Mouse (Mus musculus): Measurements from ENCODE around the gene Ddn.

The Ddn gene

DNA sequence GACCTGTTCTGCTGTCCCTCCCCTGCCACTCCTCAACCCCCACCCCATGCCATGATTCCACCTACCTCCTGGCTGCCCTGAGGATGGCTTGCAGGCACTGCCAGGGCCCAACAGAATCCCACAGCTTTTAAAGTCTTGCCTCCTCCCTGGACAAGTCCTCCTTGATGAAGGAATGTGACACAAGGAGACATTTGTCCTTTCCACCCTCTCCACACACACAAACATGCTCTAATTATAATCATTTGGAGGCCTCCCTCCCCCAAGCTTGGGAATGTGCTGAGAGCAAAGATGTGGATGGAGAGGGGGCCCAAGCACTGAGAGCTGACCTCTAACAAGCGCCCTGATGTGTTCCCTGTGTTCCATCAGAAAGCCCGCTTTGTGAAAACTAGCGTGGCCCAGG, at the start of gene Ddn:
TSS of gene Ddn (minus strand) at position 101 of the 400 bp plus-strand sequence.
- DNase-seq (ENCODE audit: low spot score): no peak

DNA sequence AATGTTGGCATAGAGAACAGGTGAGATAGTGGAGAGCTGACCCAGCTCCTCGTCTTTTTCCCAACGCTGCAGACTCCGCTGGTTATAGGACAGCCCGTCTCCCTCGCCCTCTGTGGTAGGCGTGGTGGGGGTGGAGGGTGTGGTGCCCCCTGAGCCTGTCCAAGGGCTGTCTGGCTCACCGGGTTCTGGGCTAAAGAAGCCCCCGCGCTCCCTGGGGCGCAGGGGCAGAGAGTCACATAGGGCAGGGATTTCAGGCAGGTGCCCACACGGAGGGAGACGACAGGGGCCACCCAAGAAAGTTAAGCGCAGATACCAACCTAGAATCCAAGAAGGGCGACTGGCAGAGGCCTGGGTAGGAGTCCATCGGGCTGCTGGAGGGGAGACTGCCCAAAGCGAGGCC, 44.9 kb upstream of the Ddn start:
- DNase-seq (ENCODE audit: low spot score): no peak

DNA sequence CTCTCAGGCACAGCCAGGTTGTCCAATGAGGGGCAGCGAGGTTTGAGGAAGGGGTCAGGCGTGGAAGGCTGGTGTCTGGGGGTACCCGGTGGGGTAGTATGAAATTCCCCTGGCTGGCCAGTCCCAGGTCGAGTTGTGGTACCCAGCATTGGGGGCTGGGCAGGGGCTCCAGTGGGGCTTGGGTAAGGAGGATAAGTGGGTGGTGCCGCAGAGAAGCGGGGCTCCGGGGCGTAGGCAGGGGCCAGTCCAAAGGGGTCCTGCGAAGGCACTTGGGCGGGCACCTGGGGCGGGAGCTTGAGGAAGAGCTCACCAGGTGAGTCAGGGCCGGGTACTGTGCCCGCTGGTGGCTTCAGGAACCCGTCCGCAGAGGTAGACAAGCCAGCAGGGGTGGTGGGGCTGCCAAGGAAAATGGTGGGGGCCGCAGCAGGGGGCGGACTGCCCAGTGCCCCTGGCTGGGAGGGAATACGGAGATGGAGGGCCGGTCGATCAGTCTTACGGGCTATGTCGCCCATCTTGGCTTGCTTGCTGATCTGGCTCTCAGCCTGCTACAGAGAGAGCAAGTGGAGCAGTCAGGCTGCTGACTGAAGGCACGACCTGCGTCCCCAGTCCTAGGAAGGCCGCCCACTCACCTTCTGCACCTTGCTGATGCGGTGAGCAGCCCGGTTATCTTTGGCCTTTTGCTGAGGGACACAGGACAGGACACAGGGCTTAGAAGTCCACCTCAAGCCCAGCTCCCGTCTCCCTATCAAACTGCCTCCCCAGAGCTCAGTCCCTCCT, 44.1 kb upstream of the Ddn start:
- no peak for DNase-seq (ENCODE audit: low spot score)

DNA sequence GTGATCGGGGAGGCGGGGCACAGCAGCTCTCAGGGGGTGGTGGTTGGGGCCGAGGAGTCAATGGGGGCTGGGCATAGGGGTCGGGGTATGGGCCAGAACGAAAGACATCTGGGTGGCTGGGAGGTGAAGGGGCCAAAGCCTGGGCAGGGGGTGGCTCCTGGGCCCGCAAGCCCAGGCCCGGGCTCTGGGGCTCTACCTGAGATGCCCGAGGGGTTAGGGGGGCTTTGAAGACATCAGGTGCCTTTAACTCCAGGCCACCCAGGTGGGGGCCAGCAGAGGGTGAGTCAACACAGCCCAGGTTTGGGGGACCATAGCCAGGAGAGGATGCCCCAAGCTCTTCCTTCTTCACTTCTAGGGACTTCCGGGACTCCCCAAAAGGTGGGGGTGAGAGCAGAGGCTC, 43.4 kb upstream of the Ddn start:
- DNase-seq (ENCODE audit: low spot score): no peak

DNA sequence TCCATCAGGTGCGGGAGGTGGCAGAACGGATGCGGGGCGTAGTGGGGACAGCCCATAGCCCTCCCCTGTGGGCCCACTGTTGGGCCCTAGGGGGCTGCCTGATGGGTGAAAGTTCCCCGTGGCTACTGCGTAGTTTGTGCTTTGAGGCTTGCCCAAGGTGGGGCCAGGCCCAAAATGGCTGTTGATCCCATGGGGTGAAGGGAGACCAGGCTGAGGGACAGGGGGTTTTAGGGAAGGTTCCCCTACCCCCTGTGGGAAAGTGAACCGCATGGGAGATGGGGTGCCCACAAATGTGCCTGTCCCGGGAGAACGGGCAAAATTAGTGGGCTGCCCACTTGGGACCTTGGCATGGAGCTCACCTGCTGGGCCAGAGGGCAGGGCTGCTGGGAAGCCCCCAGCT, 42.8 kb upstream of the Ddn start:
- DNase-seq (ENCODE audit: low spot score): no peak

DNA sequence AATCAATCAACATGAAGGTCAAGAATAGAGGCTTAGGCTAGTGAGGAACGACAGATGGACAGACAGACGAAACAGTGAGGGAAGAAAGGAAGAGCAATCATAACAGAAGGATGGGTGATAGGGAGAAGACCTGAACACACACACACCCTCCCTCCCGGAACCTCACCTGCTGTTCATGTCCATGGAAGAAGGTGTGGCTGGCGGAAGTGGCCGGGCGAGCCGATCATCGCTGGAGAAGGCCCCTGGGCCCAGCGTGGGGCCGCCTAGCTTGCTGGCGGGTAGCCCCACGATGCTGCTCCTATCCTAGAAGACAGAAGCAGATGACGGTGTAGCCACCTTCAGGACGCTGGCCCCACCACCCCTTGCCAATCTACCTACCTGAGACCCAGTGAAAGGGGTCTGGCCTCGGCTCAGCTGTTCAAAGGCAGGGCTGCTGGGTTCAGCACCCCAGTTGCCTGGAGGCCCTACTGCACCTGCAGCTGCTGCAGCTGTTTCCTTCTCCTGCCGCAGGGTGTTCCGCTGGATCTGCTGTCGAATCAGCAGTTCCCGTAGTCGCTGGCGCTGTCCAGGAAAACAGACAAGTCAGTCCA, 42.0 kb upstream of the Ddn start:
- DNase-seq (ENCODE audit: low spot score): no peak

DNA sequence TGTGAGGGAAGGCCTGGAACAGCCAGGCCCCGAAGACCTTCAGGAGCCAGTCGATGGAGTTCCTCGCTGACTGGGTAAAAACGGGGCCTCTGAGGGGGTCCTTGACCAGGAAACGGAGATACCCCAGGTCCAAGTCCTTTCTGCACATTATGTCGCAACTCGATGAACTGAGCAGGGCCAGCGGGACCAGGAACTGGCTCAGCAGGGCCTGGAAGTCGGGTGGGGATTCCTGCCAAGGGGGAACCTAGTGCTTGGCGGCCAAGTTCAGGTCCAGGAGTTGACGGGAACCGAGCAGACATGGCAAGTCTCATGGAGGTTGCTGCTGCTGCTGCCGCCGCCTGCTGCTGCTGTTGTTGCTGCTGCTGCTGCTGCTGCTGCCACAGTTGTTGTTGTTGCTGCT, 41.4 kb upstream of the Ddn start:
- DNase-seq (ENCODE audit: low spot score): no peak

DNA sequence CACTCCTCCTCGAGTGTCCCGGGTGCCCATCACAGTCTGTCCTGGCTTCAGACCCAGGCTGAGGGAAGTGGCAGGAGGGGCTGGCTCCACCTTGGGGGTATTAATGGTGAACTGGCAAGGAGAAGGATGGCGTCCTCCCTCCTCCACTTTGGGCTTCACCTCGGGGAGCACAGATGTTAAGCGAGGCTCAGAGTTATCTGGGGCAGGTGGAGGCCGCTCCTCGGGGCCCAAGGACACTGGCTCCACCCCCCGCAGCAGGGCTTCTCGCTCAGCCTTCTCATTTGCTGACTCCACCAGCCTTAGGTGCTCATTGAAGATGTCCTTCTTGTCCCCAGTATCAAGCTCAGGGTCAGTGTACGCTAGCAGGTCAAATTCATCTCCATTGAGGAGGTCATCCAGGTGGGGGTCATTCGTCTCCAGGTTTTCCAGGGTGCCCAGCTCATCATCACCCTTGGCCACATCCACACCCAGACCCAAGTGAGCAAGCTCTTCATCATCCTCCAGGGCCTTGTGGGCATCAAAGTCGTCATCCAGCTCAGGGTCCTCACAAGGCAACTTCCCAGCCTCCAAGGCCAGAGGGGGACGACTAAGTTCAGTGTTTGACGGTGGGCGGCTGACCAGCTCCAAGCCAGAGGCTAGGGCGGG, 40.8 kb upstream of the Ddn start:
- DNase-seq (ENCODE audit: low spot score): no peak

DNA sequence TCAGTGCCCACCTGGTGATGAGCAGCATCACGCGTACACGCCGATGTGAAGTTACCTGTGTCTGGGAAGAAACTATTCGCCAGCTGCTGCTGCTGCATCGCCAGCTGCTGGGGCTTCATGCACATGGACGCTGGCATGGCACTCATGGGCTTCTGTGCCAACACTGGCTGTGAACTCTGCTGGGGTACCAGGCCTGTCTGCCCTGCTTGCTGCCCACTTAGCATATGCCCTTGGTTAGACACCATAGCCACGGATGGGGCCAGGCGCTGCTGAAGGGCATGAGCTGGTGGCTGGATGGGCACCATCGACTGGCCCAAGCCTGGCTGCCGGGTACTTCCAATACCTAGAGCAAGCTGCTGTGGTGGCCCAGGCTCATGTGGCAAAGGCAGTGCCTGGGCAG, 39.9 kb upstream of the Ddn start:
- DNase-seq (ENCODE audit: low spot score): no peak

DNA sequence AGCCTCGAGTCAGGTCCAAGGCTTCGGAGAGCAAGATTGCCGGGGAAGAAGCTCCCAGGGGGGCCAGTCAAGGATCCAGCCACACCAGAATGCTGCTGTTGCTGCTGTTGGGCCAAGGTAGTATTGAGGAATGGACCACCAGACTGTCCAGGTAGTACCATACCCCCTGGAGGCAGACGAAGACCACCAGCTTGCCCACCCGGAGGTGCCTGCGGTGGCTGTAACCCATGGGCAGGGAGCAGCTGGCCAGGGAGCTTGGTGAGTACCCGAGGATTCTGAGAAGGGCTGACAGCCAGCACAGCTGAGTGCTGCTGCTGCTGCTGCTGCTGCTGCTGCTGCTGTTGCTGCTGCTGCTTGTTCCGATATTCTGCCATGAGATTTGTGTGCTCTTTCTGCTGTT, 36.9 kb upstream of the Ddn start:
- DNase-seq (ENCODE audit: low spot score): no peak

DNA sequence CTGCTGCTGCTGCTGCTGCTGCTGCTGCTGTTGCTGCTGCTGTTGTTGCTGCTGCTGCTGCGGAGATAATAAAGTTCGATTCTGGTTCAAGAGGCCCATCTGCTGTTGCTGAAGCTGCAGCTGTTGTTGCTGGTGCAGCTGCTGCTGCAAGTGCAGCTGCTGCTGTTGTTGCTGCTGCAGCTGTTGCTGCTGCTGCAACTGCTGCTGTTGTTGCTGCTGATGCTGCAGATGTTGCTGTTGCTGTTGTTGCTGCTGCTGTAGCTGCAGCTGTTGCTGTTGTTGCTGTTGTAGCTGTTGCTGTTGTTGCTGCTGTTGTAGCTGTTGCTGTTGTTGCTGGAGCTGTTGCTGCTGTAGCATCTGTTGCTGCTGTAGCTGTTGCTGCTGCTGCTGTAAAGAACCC, 35.9 kb upstream of the Ddn start:
- DNase-seq (ENCODE audit: low spot score): no peak

DNA sequence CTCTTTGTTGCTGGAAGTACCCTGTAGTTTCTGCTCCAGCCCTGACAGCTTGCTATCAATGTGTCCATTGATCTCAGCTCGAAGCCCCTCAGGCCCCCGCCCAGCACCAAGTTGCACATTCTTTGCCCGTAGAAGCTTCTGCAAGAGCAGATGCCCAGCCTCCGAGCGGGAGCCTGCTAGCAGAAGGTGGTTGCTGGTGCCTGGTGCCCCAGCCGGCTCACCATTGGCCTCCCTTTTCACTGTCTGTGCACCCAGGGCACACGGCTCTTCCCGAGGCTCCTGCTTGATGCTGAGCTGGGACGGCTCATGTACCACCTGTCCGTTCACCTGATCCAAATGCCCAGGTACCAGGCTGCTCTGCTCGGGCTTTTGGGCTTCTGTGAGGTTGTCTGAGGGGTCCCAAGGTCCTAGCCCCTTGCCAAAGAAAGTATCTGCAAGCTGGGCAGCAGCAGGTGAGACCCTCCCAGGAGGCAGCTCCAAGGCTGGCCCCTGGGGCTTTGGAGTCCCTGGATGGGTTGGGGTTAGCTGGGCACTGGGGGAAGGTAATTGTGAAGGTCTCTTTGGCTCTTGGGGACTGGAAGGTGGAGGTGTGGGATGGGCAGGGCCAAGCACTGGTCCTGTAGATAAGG, 34.4 kb upstream of the Ddn start:
- no peak for DNase-seq (ENCODE audit: low spot score)

DNA sequence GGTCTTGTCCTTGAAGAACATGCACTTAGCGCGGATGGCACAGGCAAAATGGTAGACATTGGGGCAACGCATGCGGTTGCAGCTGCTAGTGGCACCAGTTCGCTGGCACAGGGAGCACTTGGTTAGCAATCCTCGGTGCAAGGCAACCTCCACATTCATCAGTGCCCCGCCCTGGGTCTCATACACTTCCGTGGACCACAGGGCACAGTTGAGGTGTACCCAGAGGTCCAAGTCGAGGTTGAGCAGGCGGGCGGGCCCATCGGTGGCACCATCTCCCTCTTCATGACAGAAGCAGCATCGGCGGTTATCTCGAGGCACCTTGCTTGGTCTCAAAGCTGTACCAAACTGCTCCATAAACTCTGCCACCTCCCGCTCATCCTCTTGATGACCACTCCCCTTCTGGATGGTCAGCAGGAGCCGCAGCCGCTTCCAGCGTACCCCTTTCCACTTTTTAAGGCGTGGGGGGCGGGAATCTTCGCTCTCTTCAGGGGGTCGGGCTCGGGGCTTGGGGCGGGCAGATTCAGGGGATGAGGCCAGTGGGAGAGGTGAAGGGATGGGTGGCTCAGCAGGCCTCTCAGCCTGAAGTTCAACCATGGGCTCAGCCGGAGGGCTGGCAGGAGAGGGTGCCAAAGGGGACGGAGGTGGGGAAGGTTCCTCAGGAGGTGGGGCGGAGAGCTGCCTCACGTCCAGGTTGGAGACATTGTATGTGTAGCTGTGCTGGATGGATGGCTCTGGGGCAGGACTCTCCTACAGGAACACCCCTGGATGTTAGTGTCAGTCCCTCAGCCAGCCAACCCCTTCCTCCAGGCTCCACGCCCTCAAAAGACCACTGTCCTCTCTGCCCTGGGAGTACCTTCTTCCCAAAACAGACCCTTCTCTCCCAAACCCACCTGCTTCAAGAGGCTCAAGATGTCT, 30.6 kb upstream of the Ddn start:
- DNase-seq (ENCODE audit: low spot score): no peak

DNA sequence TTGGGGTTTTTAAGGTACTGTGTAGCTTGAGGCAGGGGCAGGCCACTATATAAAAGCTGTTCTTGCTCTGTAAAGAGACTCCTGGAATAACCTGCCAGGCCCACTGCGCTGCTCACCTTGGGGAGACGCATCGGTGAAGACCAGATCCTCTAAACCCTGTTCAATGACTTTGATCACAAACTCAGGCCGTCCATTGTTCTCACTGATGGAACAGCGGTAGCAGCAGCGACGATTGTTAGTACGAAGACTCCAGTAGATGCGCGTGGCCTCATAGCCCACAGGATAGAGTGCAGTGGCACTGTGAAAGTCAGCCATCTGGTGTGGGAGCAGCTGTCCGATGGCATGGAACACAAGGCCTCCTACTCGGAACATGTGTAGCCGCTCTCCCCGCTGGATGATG, 29.9 kb upstream of the Ddn start:
- DNase-seq (ENCODE audit: low spot score): no peak

DNA sequence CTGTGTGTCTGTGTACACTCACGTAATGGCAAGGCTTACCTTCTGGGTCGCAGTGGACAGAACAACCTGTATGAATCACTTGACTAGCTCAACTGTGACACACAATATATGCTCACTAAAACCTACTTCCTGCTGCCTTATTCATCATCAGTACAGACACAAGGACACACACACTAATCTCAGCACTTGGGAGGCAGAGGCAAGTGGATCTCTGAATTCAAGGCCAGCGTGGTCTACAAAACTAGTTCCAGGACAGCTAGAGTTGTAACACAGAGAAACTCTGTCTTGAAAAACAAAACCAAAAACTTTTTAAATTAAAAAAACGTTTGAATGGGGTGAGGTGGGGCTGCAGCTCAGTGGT, 28.4 kb upstream of the Ddn start:
- no peak for DNase-seq (ENCODE audit: low spot score)

DNA sequence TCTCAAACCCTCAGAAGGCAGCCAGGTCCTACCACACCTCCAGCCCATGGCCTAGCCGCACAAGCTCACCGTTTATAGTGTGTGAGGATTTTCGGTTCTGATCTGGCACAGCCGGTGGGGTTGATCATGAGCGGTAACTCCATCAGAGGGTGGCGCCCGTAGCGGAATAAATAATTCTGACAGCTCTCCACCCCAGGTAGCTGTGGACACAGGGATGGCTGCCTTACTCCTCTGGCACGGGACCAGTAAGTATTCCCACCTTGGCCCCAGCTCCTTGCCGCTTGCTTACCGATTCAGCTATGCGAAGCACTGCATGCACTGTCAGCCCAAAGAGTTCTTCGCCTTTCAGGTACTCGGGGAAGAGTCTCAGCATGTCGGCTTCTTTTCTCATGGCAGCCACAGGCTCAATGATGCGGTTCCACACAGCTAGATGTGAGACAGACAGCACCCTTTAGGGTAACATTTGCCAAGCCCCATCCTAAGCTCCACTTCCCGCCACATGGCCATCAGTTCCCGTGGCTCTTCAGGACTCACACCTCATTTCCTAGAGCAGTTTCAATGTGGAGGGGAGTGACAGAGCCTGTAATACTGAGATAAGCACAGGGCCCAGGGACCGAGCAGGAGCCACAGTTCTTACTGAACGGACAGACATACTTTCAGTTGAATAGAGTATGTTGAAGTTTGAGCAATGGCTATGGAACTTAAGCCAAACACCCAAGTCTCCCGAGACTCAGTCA, 27.9 kb upstream of the Ddn start:
- DNase-seq (ENCODE audit: low spot score): no peak

DNA sequence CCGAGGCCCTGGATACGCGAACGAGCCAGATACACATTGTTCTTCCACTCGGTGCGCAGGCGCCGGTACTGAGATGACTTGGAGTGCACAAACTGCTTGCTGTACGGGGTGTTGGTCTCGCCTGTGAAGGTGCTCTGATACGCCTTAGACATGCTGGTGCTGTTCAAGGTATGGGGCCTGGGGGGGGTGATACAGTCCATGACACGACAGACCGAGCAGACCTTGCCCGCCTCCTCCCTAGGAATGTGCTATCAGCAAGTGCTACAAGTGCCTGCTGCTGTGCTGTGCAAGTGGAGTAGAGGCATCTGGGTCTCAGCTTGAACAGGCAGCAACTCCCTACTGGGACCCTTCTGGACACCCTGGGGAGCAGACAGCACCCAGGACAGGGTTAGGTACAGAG, 26.0 kb upstream of the Ddn start:
- no peak for DNase-seq (ENCODE audit: low spot score)

DNA sequence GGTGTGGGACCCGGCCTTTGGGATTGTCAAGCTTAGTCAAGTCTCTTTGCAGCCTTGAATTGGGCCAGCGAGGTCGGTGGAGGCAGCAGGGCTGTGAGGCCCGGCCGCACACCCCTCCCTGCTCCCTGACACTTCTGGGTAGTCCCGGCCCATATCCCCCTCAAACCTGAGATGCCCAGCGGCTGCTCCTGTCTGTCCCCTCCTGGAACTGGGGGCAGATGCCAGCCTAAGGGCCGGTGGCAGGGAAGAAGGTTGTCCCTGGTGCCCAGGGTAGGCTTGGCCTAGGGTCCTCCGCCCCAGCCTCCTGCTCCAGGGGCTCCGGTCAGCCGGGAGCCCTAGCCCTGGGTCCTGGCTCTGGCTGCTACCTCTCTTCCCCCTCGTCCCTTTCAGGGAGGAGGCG, 24.8 kb upstream of the Ddn start:
- DNase-seq (ENCODE audit: low spot score): no peak

DNA sequence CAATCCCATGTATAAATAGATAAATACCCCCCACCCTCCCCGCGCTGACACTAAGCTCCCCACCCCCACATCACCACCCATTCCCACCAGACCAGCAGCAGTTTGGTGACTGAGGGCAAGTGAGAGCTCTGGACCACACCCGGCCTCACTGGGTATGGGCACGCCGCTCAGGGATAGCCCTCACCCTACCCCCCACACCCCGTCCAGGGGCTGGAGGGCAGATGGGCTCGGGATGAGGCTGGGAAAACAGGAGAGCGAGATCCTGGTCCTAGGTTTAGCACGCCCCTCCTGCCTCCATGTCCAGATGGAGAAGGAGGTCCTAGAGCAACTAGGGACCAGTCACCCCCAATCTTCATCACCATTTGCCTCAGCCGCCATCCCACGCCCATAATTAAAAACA, 24.0 kb upstream of the Ddn start:
- no peak for DNase-seq (ENCODE audit: low spot score)

DNA sequence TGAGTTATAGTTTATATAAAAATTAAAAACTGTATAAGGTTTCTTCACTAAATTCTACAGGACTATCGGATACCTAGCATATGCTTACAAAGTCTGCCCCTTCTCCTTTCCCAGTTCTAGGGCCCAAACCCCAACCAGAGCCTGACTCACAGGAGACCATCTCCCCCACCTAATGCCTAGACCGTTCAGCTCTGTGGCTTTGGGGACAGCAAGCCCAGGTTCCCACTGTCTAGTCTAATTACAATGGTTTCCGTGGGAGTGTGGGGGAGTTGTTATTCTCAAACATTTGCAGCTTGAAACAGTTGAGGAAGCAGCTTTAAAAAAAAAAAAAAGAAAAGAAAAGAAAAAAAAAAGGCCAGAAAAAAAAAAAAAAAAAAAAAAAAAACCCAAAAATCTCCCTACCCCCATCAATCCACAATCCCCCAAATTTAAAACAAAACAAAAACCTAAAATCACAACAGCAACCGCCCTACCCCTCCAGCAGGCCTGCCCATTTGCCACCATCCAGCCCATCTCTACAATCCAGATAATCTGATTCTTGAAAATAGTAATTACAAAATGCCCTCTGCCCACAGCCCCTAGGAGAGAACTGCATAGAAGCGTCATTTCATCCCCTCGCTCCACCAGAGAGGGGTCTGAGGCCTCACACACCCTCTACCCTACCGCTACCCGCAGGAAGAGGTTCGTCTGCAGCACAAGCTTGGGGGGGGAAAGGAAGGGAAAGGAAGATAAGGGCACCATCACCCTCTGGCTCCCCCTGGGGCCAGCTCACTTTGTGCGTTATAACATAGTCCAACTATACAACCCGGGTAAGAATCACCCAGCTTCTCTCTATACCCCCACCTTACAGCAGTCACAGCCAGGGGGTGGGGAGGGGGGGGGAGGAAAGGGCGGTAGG, 23.1 kb upstream of the Ddn start:
- DNase-seq (ENCODE audit: low spot score): no peak

DNA sequence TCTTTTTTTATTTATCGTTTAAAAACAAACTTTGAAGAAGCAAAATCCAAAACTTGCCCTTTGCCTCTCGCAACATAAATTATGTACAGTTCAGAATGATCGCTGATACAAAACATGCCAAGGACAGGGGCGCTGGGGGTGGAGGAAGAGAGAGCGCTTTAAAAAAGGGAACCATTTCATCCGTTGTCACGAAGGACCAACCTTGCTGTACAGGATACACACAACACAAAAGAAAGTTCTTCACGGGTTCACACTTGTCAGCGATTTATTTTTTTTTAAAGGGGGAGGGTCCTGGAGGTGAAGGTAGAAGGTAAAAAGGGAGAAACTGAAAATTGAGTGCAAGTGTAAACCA, 22.4 kb upstream of the Ddn start:
- DNase-seq (ENCODE audit: low spot score): no peak

Measured in embryo, embryonic 10.5 days (tissue).